Mouse (Mus musculus) cerebellum, adult 11-12 months (tissue): ENCODE measurements around the gene Efcab3.

Experiments used
- DNase-seq: peaks from one replicate; pipeline ENCODE4 v3.0.0; 2022

Efcab3 gene

DNA sequence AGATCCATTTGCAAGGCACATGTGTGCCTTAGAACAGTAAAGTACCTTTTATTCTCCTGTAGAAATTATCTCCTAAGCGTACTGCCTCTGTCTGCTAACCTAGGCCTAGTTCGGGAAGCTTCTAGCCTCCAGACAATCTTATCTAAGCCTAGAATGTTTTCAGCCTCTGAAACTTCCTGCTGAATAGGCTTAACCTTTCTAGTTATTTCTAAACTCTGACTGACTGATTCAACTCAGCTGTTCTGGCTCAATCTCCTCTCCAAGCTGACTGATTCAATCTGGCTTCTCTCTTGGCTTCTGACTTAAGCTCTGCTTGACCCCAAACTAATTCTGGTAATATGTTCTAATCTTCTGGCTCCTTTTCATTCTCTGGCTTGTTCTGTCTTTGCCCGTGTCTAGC, 86.0 kb downstream of the Efcab3 start:
- DNase-seq, result no peak

DNA sequence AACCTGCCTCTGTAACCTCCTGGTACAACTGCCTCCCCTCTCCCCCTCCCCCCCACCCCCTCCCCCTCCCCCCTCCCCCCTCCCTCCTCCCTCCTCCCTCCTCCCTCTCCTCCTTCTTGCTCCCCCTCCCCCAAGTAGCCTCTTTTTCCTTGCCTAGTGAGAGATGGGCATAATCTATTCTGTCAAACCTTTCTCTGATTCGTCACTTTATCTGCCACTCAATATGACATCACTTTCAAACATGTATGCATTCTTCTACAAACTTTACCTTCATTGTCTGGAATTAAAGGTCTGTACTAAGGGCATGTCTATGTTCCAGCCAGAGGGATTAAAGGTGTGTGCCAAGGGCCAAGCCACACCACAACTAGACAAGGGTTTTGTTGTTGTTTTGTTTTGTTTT, 86.4 kb downstream of the Efcab3 start:
- DNase-seq, result no peak

- DNase-seq, result no peak
Measured at GRCm38 (mm10) chr11:105150691-105151090, 87.3 kb downstream of the Efcab3 start.

DNA sequence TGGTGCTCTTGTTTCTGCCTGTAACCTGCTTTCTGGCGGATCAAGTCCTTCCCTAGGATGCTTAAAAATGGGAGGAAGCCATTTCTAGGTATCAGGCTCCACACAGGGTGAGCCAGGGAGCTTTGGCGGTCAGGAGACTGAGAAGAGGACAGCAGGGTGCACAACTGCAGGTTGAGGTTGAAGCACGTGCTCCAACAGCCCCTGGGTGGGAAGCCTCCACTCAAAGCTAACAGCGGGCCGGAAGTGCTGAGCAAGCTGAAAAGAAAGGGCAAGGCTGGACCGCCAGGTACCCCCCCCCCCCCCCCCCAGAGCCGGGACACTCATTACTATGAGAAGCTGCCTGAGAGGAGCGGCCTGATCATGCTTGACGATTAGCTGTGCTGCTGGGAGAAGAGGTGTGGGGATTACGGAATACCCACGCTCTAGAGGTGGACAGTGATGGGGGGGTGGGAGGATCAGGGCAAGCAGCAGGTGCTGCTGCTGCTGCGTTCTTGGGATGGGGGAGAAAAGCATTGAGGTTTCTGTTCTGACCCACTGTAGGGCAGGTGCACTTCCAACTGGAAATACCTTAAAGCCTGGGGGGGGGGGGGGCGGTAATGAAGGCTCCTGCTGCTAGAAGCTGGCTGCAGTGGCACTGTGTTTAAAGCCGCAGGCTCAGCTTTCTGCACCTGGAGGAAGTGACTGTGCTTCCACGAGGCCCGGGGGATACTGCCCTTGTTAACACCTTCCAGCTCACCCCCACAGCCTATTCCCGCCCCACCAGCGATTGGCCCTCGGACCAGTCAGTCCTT, 88.0 kb downstream of the Efcab3 start:
- no peak for DNase-seq

GRCm38 (mm10) chr11:105152017-105152300, 88.6 kb downstream of the Efcab3 start:
- DNase-seq, result no peak

GRCm38 (mm10) chr11:105152357-105152899, 89.0 kb downstream of the Efcab3 start:
- DNase-seq, result no peak

- DNase-seq, result no peak
Measured at GRCm38 (mm10) chr11:105153068-105153833, 89.9 kb downstream of the Efcab3 start.

GRCm38 (mm10) chr11:105155915-105156314, 92.5 kb downstream of the Efcab3 start:
- DNase-seq, result no peak

- DNase-seq, result no peak
Measured at GRCm38 (mm10) chr11:105156748-105157267, 93.4 kb downstream of the Efcab3 start.

GRCm38 (mm10) chr11:105158047-105158446, 94.7 kb downstream of the Efcab3 start:
- no peak for DNase-seq

DNA sequence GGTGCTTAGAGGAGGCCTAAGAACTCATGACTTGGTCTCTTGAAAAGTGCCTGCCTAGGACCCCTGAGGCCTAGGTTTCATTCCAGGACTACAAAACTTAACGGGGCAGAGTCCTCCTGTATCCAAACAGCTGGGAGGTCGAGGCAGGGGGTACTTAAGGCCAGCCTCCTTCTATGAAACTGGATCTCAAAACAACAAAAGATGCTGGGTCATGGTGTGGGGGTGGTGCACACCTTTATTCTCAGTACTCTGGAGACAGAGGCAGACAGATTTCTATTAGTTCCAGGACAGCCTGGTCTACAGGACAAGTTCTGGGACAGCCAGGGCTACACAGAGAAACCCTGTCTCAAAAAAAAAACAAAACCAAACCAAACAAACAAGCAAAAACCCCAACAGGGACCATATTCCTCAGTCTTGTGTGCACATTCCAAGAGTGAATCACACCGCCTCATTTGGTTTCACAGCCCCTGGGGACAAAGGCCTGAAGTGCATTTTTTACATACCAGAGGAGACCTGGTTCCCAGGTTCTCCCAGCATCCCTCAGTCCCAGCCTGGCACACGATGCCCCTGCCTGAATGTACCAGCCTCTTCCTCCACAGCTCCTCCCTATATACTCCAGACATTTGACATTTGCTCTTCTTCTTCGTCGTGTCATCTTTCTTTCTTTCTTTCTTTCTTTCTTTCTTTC, 96.4 kb downstream of the Efcab3 start:
- no peak for DNase-seq

DNA sequence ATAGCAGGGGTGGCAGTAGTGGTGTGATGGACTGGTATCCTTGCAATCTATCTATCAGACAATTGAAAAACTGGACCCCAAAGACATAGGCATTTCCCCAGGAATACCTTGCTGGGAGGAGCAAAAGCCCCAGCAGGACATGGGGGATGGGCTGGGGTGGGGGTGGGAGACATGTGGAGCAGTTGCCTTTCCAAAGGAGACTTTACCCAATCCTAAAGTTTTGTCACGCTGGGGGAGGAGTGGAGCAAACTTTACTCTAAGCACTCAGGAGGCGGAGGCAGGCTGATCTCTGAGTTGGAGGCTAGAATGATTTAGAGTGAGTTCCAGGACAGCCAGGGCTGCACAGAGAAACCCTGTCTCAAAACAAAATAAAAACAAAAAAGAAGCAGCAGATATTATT, 98.0 kb downstream of the Efcab3 start:
- no peak for DNase-seq

GRCm38 (mm10) chr11:105164516-105165510, 101.4 kb downstream of the Efcab3 start:
- DNase-seq, result no peak

GRCm38 (mm10) chr11:105166780-105167179, 103.4 kb downstream of the Efcab3 start:
- no peak for DNase-seq
